In genomic region chr13:25115429-25115881, GRCm38 (mm10) we compare ENCODE assay signal across 8 mouse cellular contexts. TPM values are rescaled to one million over a fixed set of nuclear protein-coding genes. Genes with fewer than 3 reads are reported as not detected.
A peak's percentile ranks its signal among the peaks of the same experiment; 100 is the strongest.
DNase-seq lines count a peak whose midpoint lies in the region; ATAC-seq and TF ChIP-seq lines count a peak whose summit lies in the region.

No protein-coding gene starts in this region.

- ATAC-seq in megakaryocyte, adult 5-6 weeks (ENCODE audit: poor library complexity, severe bottlenecking): no peak
- ATAC-seq in heart, embryonic 13.5 days (ENCODE audit: extremely low read depth, insufficient number of reproducible peaks, low FRiP score, low TSS enrichment): peak; percentile 71; the same call in 1 of the 2 replicates
- ATAC-seq in kidney, embryonic 16.5 days (ENCODE audit: low FRiP score, low TSS enrichment): peak; percentile 92
- ATAC-seq in limb, embryonic 13.5 days (ENCODE audit: low FRiP score, low read depth): peak; percentile 81
- ATAC-seq in midbrain, postnatal 0 days (ENCODE audit: low FRiP score): peak; percentile 51; the same call in 1 of the 2 replicates

- peak overlapping the region; percentile 86 for H3K4me3 ChIP-seq in megakaryocyte, embryonic 14.5 days (replicated peaks)
- peak overlapping the region; percentile 54 for H3K4me3 ChIP-seq in heart, embryonic 13.5 days
- peak overlapping the region; percentile 42 for H3K4me3 ChIP-seq in kidney, embryonic 16.5 days (ENCODE audit: low read length)
- H3K4me3 ChIP-seq in limb, embryonic 13.5 days: peak overlapping the region; percentile 43
- peak overlapping the region; percentile 35 for H3K4me3 ChIP-seq in midbrain, postnatal 0 days (ENCODE audit: low read depth, low read length)

- peaks cover 9% of the 10 kb centered on the region for H3K4me1 ChIP-seq in megakaryocyte, embryonic 14.5 days
- peaks cover 4% of the 10 kb centered on the region; the same call in 1 of the 2 replicates for H3K4me1 ChIP-seq in heart, embryonic 13.5 days
- 0 out of 2 replicates have a peak, but pooled peaks cover 5% of the 10 kb centered on the region for H3K4me1 ChIP-seq in kidney, embryonic 16.5 days (ENCODE audit: insufficient read depth, low read length)
- H3K4me1 ChIP-seq in limb, embryonic 13.5 days: no peaks in the 10 kb centered on the region
- no peaks in the 10 kb centered on the region; the same call in 1 of the 2 replicates for H3K4me1 ChIP-seq in midbrain, postnatal 0 days (ENCODE audit: insufficient read depth, low read length)

- no peak for TF ChIP-seq CTCF in midbrain, postnatal 0 days (IDR thresholded peaks at IDR 0.05)

- no peak overlapping the region for H3K27ac ChIP-seq in heart, embryonic 13.5 days (replicated peaks)
- H3K27ac ChIP-seq in kidney, embryonic 16.5 days (ENCODE audit: low read length): peak overlapping the region; percentile 86
- H3K27ac ChIP-seq in limb, embryonic 13.5 days: no peak overlapping the region
- no peak overlapping the region for H3K27ac ChIP-seq in midbrain, postnatal 0 days (ENCODE audit: low read depth, low read length)

- H3K9me3 ChIP-seq in megakaryocyte, embryonic 14.5 days: no peaks in the 10 kb centered on the region
- H3K9me3 ChIP-seq in heart, embryonic 13.5 days: no peaks in the 10 kb centered on the region
- H3K9me3 ChIP-seq in kidney, embryonic 16.5 days (ENCODE audit: low read length): no peaks in the 10 kb centered on the region
- no peaks in the 10 kb centered on the region for H3K9me3 ChIP-seq in limb, embryonic 13.5 days
- no peaks in the 10 kb centered on the region for H3K9me3 ChIP-seq in midbrain, postnatal 0 days (ENCODE audit: low read length)

- H3K4me2 ChIP-seq in heart, embryonic 13.5 days: peak overlapping the region; percentile 87
- peak overlapping the region; percentile 73 for H3K4me2 ChIP-seq in kidney, embryonic 16.5 days (replicated peaks; ENCODE audit: low read depth, low read length)
- H3K4me2 ChIP-seq in limb, embryonic 13.5 days (replicated peaks): peak overlapping the region; percentile 70
- H3K4me2 ChIP-seq in midbrain, postnatal 0 days (ENCODE audit: low read depth, low read length, poor library complexity, severe bottlenecking): peak overlapping the region; percentile 72

- peaks cover 12% of the 10 kb centered on the region for H3K27me3 ChIP-seq in megakaryocyte, embryonic 14.5 days (replicated peaks)
- 0 out of 2 replicates have a peak, but pooled peaks cover 6% of the 10 kb centered on the region for H3K27me3 ChIP-seq in heart, embryonic 13.5 days (replicated peaks)
- no peaks in the 10 kb centered on the region for H3K27me3 ChIP-seq in kidney, embryonic 16.5 days (ENCODE audit: insufficient read depth, low read length)
- peaks cover 4% of the 10 kb centered on the region; the same call in 1 of the 2 replicates for H3K27me3 ChIP-seq in limb, embryonic 13.5 days
- H3K27me3 ChIP-seq in midbrain, postnatal 0 days (ENCODE audit: insufficient read depth, low read length): no peaks in the 10 kb centered on the region

- H3K9ac ChIP-seq in heart, embryonic 13.5 days: peak overlapping the region; percentile 81
- H3K9ac ChIP-seq in kidney, embryonic 16.5 days (replicated peaks; ENCODE audit: low read length): peak overlapping the region; percentile 61
- H3K9ac ChIP-seq in limb, embryonic 13.5 days: peak overlapping the region; percentile 63
- H3K9ac ChIP-seq in midbrain, postnatal 0 days (replicated peaks; ENCODE audit: low read length, poor library complexity, severe bottlenecking): 0 out of 2 replicates have a peak overlapping the region, but pooled peaks have one; percentile 36

- 27% methylated on average over 12 of the region's 12 CpGs for WGBS in heart, embryonic 13.5 days
- 22% methylated on average over 12 of the region's 12 CpGs for WGBS in kidney, embryonic 16.5 days
- 26% methylated on average over 12 of the region's 12 CpGs for WGBS in limb, embryonic 13.5 days
- 35% methylated on average over 12 of the region's 12 CpGs for WGBS in midbrain, postnatal 0 days

- no peaks in the 10 kb centered on the region for H3K36me3 ChIP-seq in megakaryocyte, embryonic 14.5 days (replicated peaks; ENCODE audit: low read length)
- H3K36me3 ChIP-seq in heart, embryonic 13.5 days: no peaks in the 10 kb centered on the region
- no peaks in the 10 kb centered on the region for H3K36me3 ChIP-seq in kidney, embryonic 16.5 days (ENCODE audit: insufficient read depth, low read length)
- H3K36me3 ChIP-seq in limb, embryonic 13.5 days: no peaks in the 10 kb centered on the region
- no peaks in the 10 kb centered on the region for H3K36me3 ChIP-seq in midbrain, postnatal 0 days (ENCODE audit: insufficient read depth, low read length)

- DNase-seq in embryo, embryonic 11.5 days (ENCODE audit: low read depth, low spot score): peak; percentile 5
- peak; percentile 68 for DNase-seq in midbrain, postnatal 0 days (ENCODE audit: low spot score)
- peak; percentile 9 for DNase-seq in urinary bladder, postnatal 25 days (ENCODE audit: low spot score)

RNA-seq across cellular contexts. Expression of gene Dcdc2a, which starts 59.7 kb away (rescaled TPM):
- not detected in 2 replicates for polyA plus RNA-seq in megakaryocyte, embryonic 14.5 days (2012; ENCODE audit: insufficient read depth, low replicate concordance)
- total RNA-seq in megakaryocyte, adult 5-6 weeks (2015): not detected in 2 replicates
- not detected in 2 replicates for total RNA-seq in megakaryocyte, adult 5-6 weeks (2017)
- polyA plus RNA-seq in heart, embryonic 13.5 days (2015; fragmentation: Nextera tagmentation; extraction: Ambion mirVana): 0.82 and 0.94 TPM in 2 replicates
- 57.6 and 64.0 TPM in 2 replicates for polyA plus RNA-seq in kidney, embryonic 16.5 days (2015; fragmentation: Nextera tagmentation; extraction: Ambion mirVana)
- 2.0 and 2.2 TPM in 2 replicates for polyA plus RNA-seq in limb, embryonic 13.5 days (2015; fragmentation: Nextera tagmentation; extraction: Ambion mirVana)
- 1.5 and 3.8 TPM in 2 replicates for total RNA-seq in midbrain, postnatal 0 days (2014; rRNA removed)
- 6.3 and 8.0 TPM in 2 replicates for polyA plus RNA-seq in midbrain, postnatal 0 days (2015; fragmentation: Nextera tagmentation; extraction: Ambion mirVana)

Comparison
In these comparisons a context has a peak if more than half of its experiments do, and no peak if none do; other contexts are left out.
1. H3K4me3 ChIP-seq: peak in every context shown above with its lines; median percentile 86 in megakaryocyte, embryonic 14.5 days; 54 in heart, embryonic 13.5 days; 43 in limb, embryonic 13.5 days; 42 in kidney, embryonic 16.5 days; 35 in midbrain, postnatal 0 days.
2. DNase-seq: peak in every context shown above with its lines; median percentile 68 in midbrain, postnatal 0 days; 9 in urinary bladder, postnatal 25 days; 5 in embryo, embryonic 11.5 days.